Mouse (Mus musculus) A20 (cell line): ENCODE measurements around the gene Sac3d1.

Experiments used
- DNase-seq: peaks from one replicate; pipeline ENCODE4 v3.0.0-alpha.2; 2011; ENCODE audit warnings: low read depth, low spot score

Sac3d1 gene

GRCm38 (mm10) chr19:6121761-6122160 is 3.3 kb upstream of the Sac3d1 start:
- no peak for DNase-seq

- no peak for DNase-seq
These were observed 281 bp upstream of the Sac3d1 start for GRCm38 (mm10) chr19:6118677-6119185.

GRCm38 (mm10) chr19:6117346-6117985 is 984 bp downstream of the Sac3d1 start:
- DNase-seq: no peak

GRCm38 (mm10) chr19:6116113-6116850 is 2.2 kb downstream of the Sac3d1 start:
- DNase-seq: no peak

GRCm38 (mm10) chr19:6113116-6113515 is 5.3 kb downstream of the Sac3d1 start:
- no peak for DNase-seq

- DNase-seq: no peak
These were observed 12.9 kb downstream of the Sac3d1 start, which contains the start of gene Naaladl1 for GRCm38 (mm10) chr19:6105586-6105985. Naaladl1 (plus strand) TSS chr19:6105782.

GRCm38 (mm10) chr19:6104476-6104875 is 14.0 kb downstream of the Sac3d1 start:
- no peak for DNase-seq

GRCm38 (mm10) chr19:6102169-6102853 is 16.1 kb downstream of the Sac3d1 start:
- no peak for DNase-seq

GRCm38 (mm10) chr19:6101186-6101585 is 17.3 kb downstream of the Sac3d1 start:
- DNase-seq: no peak

- no peak for DNase-seq
These were observed 20.6 kb downstream of the Sac3d1 start for GRCm38 (mm10) chr19:6097847-6098246.

GRCm38 (mm10) chr19:6094119-6094518 is 24.3 kb downstream of the Sac3d1 start, which contains the start of gene AC131692.1:
AC131692.1 (plus strand) TSS chr19:6094419.
- DNase-seq: no peak

GRCm38 (mm10) chr19:6088841-6089240 is 29.6 kb downstream of the Sac3d1 start:
- no peak for DNase-seq

- DNase-seq: peak; percentile 94
These were observed 33.0 kb downstream of the Sac3d1 start for GRCm38 (mm10) chr19:6085417-6085879.

- DNase-seq: peak; percentile 98
These were observed 33.8 kb downstream of the Sac3d1 start, which contains the start of the genes Zfpl1 and Cdca5 for GRCm38 (mm10) chr19:6084478-6085248. Zfpl1 (minus strand) TSS chr19:6084956. Cdca5 (plus strand) TSS chr19:6084983.

- DNase-seq: no peak
These were observed 36.3 kb downstream of the Sac3d1 start, which contains the start of gene Gm28374 for GRCm38 (mm10) chr19:6082156-6082555. Gm28374 (minus strand) TSS chr19:6082256.

GRCm38 (mm10) chr19:6079983-6080480 is 38.4 kb downstream of the Sac3d1 start, which contains the start of gene Tmem262:
Tmem262 (plus strand) TSS chr19:6080033.
- DNase-seq: no peak

GRCm38 (mm10) chr19:6076564-6077393 is 41.7 kb downstream of the Sac3d1 start, which contains the start of gene Vps51:
Vps51 (minus strand) TSS chr19:6077231.
- peak; percentile 97 for DNase-seq

- peak; percentile 85 for DNase-seq
These were observed 44.6 kb downstream of the Sac3d1 start for GRCm38 (mm10) chr19:6073889-6074288.

- DNase-seq: no peak
These were observed 47.2 kb downstream of the Sac3d1 start for GRCm38 (mm10) chr19:6071261-6071660.
